Mouse (Mus musculus) kidney, embryonic 16.5 days (tissue): Measurements from ENCODE around the gene Gm20388. TPM values are rescaled to one million over a fixed set of nuclear protein-coding genes. Genes with fewer than 3 reads are reported as not detected.
A peak's percentile ranks its signal among the peaks of the same experiment; 100 is the strongest.

Source experiments
- ATAC-seq: fragments of 200-750 bp; cut with Nextera tagmentation; 2 replicates; pipeline ENCODE4 v1.8.0; 2017; ENCODE audit warnings: moderate TSS enrichment; ENCODE audit not compliant: low FRiP score, low TSS enrichment
- H3K27ac ChIP-seq: fragments of 300-500 bp; sonication (generic); 2 replicates; pipeline ENCODE4 v1.5.1; 2014; ENCODE audit warnings: low read length
- H3K27me3 ChIP-seq: fragments of 300-500 bp; sonication (generic); 2 replicates; pipeline ENCODE4 v1.6.1; 2014; ENCODE audit warnings: low read length, control low read depth, mixed read lengths; ENCODE audit not compliant: insufficient read depth
- H3K36me3 ChIP-seq: fragments of 300-500 bp; sonication (generic); 2 replicates; pipeline ENCODE4 v1.6.1; 2014; ENCODE audit warnings: low read length, control low read depth, mixed read lengths; ENCODE audit not compliant: insufficient read depth
- H3K4me1 ChIP-seq: fragments of 300-500 bp; sonication (generic); 2 replicates; pipeline ENCODE4 v1.6.1; 2014; ENCODE audit warnings: low read length, control low read depth, mixed read lengths; ENCODE audit not compliant: insufficient read depth
- H3K4me2 ChIP-seq: fragments of 300-500 bp; sonication (generic); replicated peaks from 2 replicates; pipeline ENCODE4 v1.6.1; 2014; ENCODE audit warnings: low read depth, low read length
- H3K4me3 ChIP-seq: fragments of 300-500 bp; sonication (generic); 2 replicates; pipeline ENCODE4 v1.5.1; 2014; ENCODE audit warnings: mild to moderate bottlenecking, low read length
- H3K9ac ChIP-seq: fragments of 300-500 bp; sonication (generic); replicated peaks from 2 replicates; pipeline ENCODE4 v1.6.1; 2014; ENCODE audit warnings: low read length
- H3K9me3 ChIP-seq: fragments of 300-500 bp; sonication (generic); 2 replicates; pipeline ENCODE4 v1.6.1; 2016; ENCODE audit warnings: low read length, control low read depth
- WGBS: fragments of 180-500 bp; shearing (Covaris S2); extraction: QIAGEN DNeasy Blood & Tissue Kit; methylation state at CpG from one replicate; pipeline ENCODE4 v1.1.7; 2014; 5-methylcytosine and 5-hydroxymethylcytosine counted together
- polyA plus RNA-seq: library from polyadenylated mRNA; unstranded; fragments of >200 nt; fragmentation: Nextera tagmentation; extraction: Ambion mirVana; gene quantifications from 2 replicates; pipeline ENCODE4 v1.2.1, GENCODE M21; 2015

The Gm20388 gene
- polyA plus RNA-seq, 1 experiment from 2014 or later, result 7.7 TPM

DNA sequence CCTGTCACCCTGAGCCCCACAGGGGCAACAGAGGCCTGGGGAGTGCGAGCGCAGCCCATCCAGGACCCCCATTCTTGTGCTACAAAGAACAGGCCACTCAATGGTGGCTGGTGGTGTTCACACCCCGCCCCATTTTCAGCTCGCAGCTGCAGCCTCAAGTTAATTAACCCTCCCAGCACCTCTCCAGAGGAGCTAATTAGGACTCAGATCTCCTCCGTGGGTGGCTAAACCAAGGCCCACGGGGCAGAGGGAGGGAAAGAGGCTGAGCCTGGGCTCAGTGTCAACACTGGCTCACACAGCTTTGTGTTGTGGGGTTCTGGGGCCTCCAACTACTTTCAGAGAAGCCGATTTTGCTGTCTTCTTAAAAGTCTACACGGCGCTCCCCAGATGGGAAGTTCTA is 393.5 kb downstream of the Gm20388 start:
- Histone ChIP-seq H3K27ac (no peak overlapping the region), H3K9ac (peak overlapping the region; percentile 29; the same call in 1 of the 2 replicates), H3K4me1 (peaks cover 36% of the 10 kb centered on the region), H3K4me2 (no peak overlapping the region), H3K9me3 (no peaks in the 10 kb centered on the region), H3K36me3 (no peaks in the 10 kb centered on the region), H3K27me3 (peaks cover 6% of the 10 kb centered on the region; the same call in 1 of the 2 replicates), H3K4me3 (no peak overlapping the region)
- 50% methylated on average over 9 of the region's 9 CpGs for WGBS
- ATAC-seq, result no peak

DNA sequence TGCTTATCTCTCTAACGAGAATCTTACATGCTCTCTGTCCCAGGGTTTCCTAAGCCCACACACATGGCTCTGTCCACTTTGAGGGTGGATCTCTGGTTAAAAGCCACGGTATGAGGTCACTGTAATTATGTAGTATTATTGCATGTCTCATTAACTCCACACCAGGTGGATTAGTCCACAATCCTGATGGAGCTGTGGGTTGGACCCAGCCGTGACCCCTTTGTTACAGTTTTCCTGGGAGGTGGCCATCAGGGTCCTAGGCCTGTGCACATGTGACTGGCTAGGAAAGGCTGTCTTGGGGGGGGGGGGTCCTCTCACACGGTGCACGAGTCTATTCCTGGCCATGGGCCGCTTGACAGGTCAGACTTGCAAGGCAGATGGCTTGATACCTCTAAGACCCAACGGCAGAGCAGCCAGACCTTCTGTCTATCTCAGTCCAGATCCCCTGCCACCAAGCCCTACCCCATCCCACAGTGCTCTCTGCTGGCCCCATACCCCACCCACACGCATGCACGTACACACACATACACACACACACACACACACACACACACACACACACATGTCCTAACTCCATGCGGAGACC is 395.3 kb downstream of the Gm20388 start:
- Histone ChIP-seq H3K4me1 (peaks cover 32% of the 10 kb centered on the region), H3K4me3 (no peak overlapping the region), H3K9me3 (no peaks in the 10 kb centered on the region), H3K4me2 (no peak overlapping the region), H3K27me3 (peaks cover 6% of the 10 kb centered on the region; the same call in 1 of the 2 replicates), H3K9ac (no peak overlapping the region), H3K36me3 (no peaks in the 10 kb centered on the region), H3K27ac (no peak overlapping the region)
- ATAC-seq, result no peak
- WGBS, result 72% methylated on average over 10 of the region's 10 CpGs

DNA sequence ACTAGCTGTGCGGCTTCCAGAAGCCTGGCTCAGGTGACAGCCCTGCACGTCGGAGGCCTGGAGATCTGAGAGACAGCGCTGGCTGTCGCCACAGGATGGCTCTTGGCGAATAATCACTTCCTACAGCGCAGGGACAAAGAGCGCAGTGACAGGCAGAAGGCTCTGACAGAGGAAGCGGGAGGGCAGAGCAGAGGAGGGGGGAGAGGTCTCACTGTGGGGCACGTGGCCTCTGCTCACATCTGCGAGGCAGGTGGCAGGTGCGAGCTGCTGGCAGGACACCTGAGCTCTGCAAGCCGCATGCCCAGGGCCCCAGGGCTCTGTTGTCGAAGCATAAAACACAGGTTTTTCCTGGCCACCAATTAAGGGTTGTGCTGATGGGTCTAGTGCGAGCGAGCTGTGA is 396.5 kb downstream of the Gm20388 start:
- no peak overlapping the region for H3K4me3 ChIP-seq
- no peaks in the 10 kb centered on the region for H3K9me3 ChIP-seq
- no peak overlapping the region for H3K27ac ChIP-seq
- H3K4me1 ChIP-seq, result peaks cover 30% of the 10 kb centered on the region
- no peaks in the 10 kb centered on the region for H3K36me3 ChIP-seq
- WGBS, result 19% methylated on average over 16 of the region's 16 CpGs
- no peak for ATAC-seq
- peak overlapping the region; percentile 38; the same call in 1 of the 2 replicates for H3K9ac ChIP-seq
- H3K27me3 ChIP-seq, result peaks cover 6% of the 10 kb centered on the region; the same call in 1 of the 2 replicates
- no peak overlapping the region; the same call in 1 of the 2 replicates for H3K4me2 ChIP-seq

DNA sequence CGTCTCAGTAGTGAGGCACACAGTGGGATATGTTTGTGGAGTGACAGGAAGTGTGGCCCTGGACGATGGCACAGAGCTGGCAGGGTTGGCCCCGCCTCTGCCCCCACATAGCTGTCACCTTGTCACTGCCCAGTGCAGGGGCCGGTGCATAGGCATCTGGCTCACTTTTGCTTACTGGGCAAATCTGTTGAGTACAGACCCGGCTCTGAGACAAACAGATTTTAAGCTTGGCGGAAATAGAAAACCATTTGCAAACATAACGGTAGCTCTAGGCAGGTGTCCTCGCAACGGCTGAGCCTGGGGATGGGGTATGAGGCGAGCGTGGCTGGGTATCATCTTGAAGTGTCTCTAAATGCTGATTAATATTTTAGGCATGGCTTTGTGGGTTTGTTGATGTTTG is 396.9 kb downstream of the Gm20388 start:
- no peak overlapping the region for H3K4me3 ChIP-seq
- H3K27me3 ChIP-seq, result peaks cover 6% of the 10 kb centered on the region; the same call in 1 of the 2 replicates
- H3K9me3 ChIP-seq, result no peaks in the 10 kb centered on the region
- H3K9ac ChIP-seq, result no peak overlapping the region
- H3K4me1 ChIP-seq, result peaks cover 30% of the 10 kb centered on the region
- WGBS, result 56% methylated on average over 11 of the region's 11 CpGs
- no peaks in the 10 kb centered on the region for H3K36me3 ChIP-seq
- H3K4me2 ChIP-seq, result no peak overlapping the region; the same call in 1 of the 2 replicates
- ATAC-seq, result no peak
- H3K27ac ChIP-seq, result no peak overlapping the region

DNA sequence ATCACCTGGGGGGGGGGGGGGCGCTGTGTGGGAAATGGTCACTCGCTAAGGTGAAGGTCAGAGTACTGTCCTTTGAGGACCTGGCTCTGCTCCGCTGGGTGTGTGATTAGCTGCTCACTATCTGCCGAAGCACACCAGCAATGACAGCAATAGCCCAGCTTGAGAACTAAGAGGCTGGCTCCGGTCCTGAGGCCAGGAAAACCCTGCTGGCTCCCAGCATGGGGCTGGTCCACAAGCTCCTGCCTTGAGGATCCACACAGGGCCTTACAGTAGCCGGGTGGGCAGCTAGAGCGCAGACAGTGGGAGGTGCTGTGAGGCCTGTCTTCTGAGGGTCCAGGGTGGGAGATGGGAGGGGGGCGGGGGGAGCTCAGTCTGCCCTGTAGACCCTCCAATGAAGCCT is 397.5 kb downstream of the Gm20388 start:
- 53% methylated on average over 8 of the region's 8 CpGs for WGBS
- Histone ChIP-seq H3K4me2 (no peak overlapping the region), H3K9ac (no peak overlapping the region), H3K27me3 (peaks cover 6% of the 10 kb centered on the region; the same call in 1 of the 2 replicates), H3K9me3 (no peaks in the 10 kb centered on the region), H3K4me3 (no peak overlapping the region), H3K27ac (no peak overlapping the region), H3K4me1 (peaks cover 30% of the 10 kb centered on the region), H3K36me3 (no peaks in the 10 kb centered on the region)
- no peak for ATAC-seq

DNA sequence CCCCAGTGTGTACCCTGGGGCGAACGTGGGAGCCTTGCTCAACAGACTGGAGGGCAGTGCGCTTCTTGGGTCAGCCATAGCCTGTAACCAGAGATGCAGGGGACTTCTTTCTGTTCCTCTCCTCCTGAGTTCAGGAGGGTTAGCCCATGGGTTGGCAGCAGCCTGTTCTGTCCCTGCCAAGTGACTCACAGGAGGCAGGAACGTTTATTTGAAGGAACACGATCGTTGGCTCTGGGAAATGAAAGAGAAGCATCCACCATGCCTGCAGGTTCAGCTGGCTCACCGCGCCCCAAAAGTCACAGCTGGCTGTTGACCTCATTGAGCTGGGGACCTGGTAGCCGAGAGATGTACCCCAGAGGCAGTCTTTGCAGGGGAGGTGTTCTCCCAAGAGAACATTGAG is 397.9 kb downstream of the Gm20388 start:
- no peak overlapping the region for H3K9ac ChIP-seq
- no peaks in the 10 kb centered on the region for H3K36me3 ChIP-seq
- peaks cover 6% of the 10 kb centered on the region; the same call in 1 of the 2 replicates for H3K27me3 ChIP-seq
- 47% methylated on average over 9 of the region's 9 CpGs for WGBS
- H3K9me3 ChIP-seq, result no peaks in the 10 kb centered on the region
- H3K4me2 ChIP-seq, result no peak overlapping the region
- ATAC-seq, result no peak
- no peak overlapping the region for H3K4me3 ChIP-seq
- H3K4me1 ChIP-seq, result peaks cover 30% of the 10 kb centered on the region
- H3K27ac ChIP-seq, result no peak overlapping the region

DNA sequence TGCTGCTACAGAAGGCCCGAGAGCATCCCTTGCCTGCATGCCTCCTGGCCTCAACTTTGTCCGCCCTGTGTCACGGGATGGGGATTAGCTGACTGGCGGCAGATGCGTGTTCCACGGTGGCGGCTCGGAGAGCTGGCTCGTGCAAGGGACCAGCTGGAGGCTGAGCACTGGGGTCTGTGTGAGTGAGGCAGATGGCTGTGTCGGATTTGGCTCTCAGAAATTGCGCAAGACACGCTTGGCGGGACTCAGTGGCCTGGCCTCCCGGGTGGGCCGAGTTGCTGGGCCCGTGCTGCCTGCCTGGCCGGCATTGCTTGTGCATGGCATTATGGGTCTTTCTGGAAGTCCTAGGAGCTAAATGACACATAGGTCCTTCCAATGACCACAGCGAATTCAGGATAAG is 398.7 kb downstream of the Gm20388 start:
- H3K27ac ChIP-seq, result no peak overlapping the region
- 74% methylated on average over 18 of the region's 18 CpGs for WGBS

DNA sequence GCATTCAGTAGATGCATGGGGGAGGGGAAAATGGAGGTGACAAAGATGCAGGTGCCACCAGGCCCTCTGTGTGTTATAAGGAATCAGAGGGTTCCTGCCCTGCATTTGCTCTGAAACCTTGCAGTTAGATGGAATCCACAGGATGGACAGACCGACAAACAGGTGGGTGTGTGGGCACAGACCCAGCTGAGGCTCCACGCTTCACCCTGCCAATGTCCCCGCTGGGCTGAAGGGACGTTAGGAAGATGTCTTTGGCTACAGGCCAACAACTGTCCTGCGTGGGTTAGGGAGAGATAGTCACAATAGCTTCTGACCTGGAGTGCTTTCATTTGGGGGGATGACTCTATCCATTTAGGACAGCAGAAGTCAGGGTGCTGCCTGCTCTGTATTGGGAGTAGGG is 399.4 kb downstream of the Gm20388 start:
- Histone ChIP-seq H3K36me3 (no peaks in the 10 kb centered on the region), H3K4me2 (no peak overlapping the region), H3K27ac (no peak overlapping the region), H3K4me1 (peaks cover 23% of the 10 kb centered on the region), H3K9ac (no peak overlapping the region), H3K4me3 (no peak overlapping the region), H3K27me3 (peaks cover 6% of the 10 kb centered on the region; the same call in 1 of the 2 replicates), H3K9me3 (no peaks in the 10 kb centered on the region)
- 68% methylated on average over 5 of the region's 5 CpGs for WGBS
- no peak for ATAC-seq

More for the DNA sequence above, 398.7 kb downstream of the Gm20388 start:
- no peak for ATAC-seq
- Histone ChIP-seq H3K4me2 (no peak overlapping the region), H3K9me3 (no peaks in the 10 kb centered on the region), H3K27me3 (peaks cover 6% of the 10 kb centered on the region; the same call in 1 of the 2 replicates), H3K9ac (no peak overlapping the region), H3K36me3 (no peaks in the 10 kb centered on the region), H3K4me3 (no peak overlapping the region), H3K4me1 (peaks cover 24% of the 10 kb centered on the region)

DNA sequence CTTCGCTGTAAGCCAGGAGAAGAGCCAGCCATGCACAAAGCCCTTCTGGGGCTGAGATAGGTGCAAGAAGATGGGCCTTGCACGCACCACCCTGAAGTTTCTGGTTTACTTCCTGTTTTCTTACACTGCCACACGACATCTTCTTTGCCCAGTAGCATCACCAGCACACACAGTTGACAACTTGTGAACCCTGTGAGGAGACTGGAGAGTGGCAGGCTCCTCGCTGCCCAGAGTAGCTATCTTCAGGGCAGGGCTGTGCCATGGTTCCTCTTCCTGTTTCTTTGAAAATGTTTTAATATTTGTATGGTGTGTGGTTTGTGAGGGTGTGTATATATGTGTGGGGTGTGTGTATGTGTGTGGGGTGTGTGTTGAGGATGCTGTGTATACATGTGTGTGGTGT is 401.8 kb downstream of the Gm20388 start:
- H3K9me3 ChIP-seq, result no peaks in the 10 kb centered on the region
- H3K4me2 ChIP-seq, result no peak overlapping the region
- no peak for ATAC-seq
- peaks cover 16% of the 10 kb centered on the region for H3K4me1 ChIP-seq
- no peak overlapping the region for H3K4me3 ChIP-seq
- H3K9ac ChIP-seq, result no peak overlapping the region
- H3K36me3 ChIP-seq, result no peaks in the 10 kb centered on the region
- 75% methylated on average over 4 of the region's 4 CpGs for WGBS
- peaks cover 2% of the 10 kb centered on the region; the same call in 1 of the 2 replicates for H3K27me3 ChIP-seq
- H3K27ac ChIP-seq, result no peak overlapping the region

DNA sequence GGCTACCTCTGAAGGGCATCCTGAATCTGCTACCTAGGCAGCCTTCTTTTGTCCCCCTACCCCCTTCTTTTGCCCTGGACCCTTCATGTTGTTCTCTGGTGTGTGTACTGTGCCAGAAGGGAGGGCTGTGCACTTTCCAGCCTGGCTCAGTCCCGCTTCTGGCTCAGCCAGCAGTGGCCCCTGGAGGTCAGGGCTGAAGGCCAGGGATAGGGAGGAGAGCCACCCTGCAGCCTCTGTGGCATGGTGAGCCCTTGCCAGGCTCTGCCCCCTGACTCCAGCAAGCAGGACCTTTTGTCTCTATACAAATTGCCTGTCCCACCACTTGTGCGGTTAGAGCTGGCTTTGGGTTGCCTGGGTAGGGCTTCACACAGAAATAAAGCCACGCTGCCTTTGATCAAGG is 403.0 kb downstream of the Gm20388 start:
- 68% methylated on average over 3 of the region's 3 CpGs for WGBS
- no peak overlapping the region for H3K27ac ChIP-seq
- H3K36me3 ChIP-seq, result no peaks in the 10 kb centered on the region
- H3K9me3 ChIP-seq, result no peaks in the 10 kb centered on the region
- H3K9ac ChIP-seq, result no peak overlapping the region
- H3K4me2 ChIP-seq, result no peak overlapping the region
- ATAC-seq, result no peak
- H3K27me3 ChIP-seq, result no peaks in the 10 kb centered on the region
- no peak overlapping the region for H3K4me3 ChIP-seq
- peaks cover 6% of the 10 kb centered on the region for H3K4me1 ChIP-seq
